Mouse (Mus musculus) cerebellum, adult 2 months (tissue): ENCODE measurements at regions not wholly inside any gene's neighbourhood (a gene's known extent, or its start where the extent isn't known, plus 50 kb on each side); places are given as distances from the start of the nearest gene placed in this dataset.

Experiments used
- DNase-seq, 2 experiments: peaks; one replicate each; pipeline ENCODE4 v3.0.0; 2021
- H3K27ac ChIP-seq: fragments of 200-500 bp; 2 replicates; pipeline ENCODE4 v1.5.1; 2012; ENCODE audit warnings: low read length, control low read depth, inconsistent platforms; ENCODE audit not compliant: insufficient read depth
- H3K27me3 ChIP-seq: fragments of 200-500 bp; 2 replicates; pipeline ENCODE4 v1.6.1; 2012; ENCODE audit warnings: inconsistent platforms, mild to moderate bottlenecking, low read length, moderate library complexity; ENCODE audit not compliant: control insufficient read depth, insufficient read depth
- H3K4me1 ChIP-seq: fragments of 200-500 bp; 2 replicates; pipeline ENCODE4 v1.6.1; 2011; ENCODE audit warnings: low read length; ENCODE audit not compliant: control insufficient read depth, insufficient read depth
- H3K4me3 ChIP-seq: fragments of 200-500 bp; replicated peaks from 2 replicates; pipeline ENCODE3; 2011; ENCODE audit warnings: mild to moderate bottlenecking, low read depth, low read length, control low read depth; ENCODE audit not compliant: insufficient read depth
- CTCF ChIP-seq: fragments of 200-500 bp; IDR thresholded peaks from 2 replicates; pipeline ENCODE4 v1.5.1; 2011; ENCODE audit warnings: low read depth, mild to moderate bottlenecking, control low read depth, low read length, moderate library complexity, borderline replicate concordance; ENCODE audit not compliant: insufficient read depth
- POLR2A ChIP-seq: fragments of 200-500 bp; IDR thresholded peaks from 2 replicates; pipeline ENCODE4 v1.6.1; 2011; ENCODE audit warnings: low read length, control low read depth, borderline replicate concordance; ENCODE audit not compliant: insufficient read depth
- WGBS: fragments of 180-500 bp; shearing (Covaris S2); methylation state at CpG from one replicate; pipeline ENCODE4 v1.1.7; 2018; 5-methylcytosine and 5-hydroxymethylcytosine counted together

- Histone ChIP-seq H3K4me1 (no peaks in the 10 kb centered on the region), H3K4me3 (no peak overlapping the region), H3K27me3 (no peaks in the 10 kb centered on the region), H3K27ac (no peak overlapping the region)
- DNase-seq, result no peak
- TF ChIP-seq POLR2A, result no peak
- no peak for TF ChIP-seq CTCF
- 84% methylated on average over 1 of the region's 1 CpGs for WGBS
These were observed 164.3 kb upstream of the Ednrb start for GRCm38 (mm10) chr14:104008538-104008937.

- Histone ChIP-seq H3K27me3 (no peaks in the 10 kb centered on the region), H3K4me1 (no peaks in the 10 kb centered on the region), H3K4me3 (no peak overlapping the region), H3K27ac (no peak overlapping the region)
- 19% methylated on average over 4 of the region's 4 CpGs for WGBS
- no peak for DNase-seq
- no peak for TF ChIP-seq POLR2A
- TF ChIP-seq CTCF, result no peak
These were observed 162.2 kb upstream of the Ednrb start for GRCm38 (mm10) chr14:104006426-104006825.

GRCm38 (mm10) chr14:104005132-104005531, 160.9 kb upstream of the Ednrb start:
- no peak for TF ChIP-seq CTCF
- TF ChIP-seq POLR2A, result no peak
- H3K27ac ChIP-seq, result no peak overlapping the region
- H3K27me3 ChIP-seq, result no peaks in the 10 kb centered on the region
- DNase-seq, result no peak
- WGBS, result 75% methylated on average over 2 of the region's 2 CpGs
- no peak overlapping the region for H3K4me3 ChIP-seq
- no peaks in the 10 kb centered on the region for H3K4me1 ChIP-seq

- Histone ChIP-seq H3K27me3 (no peaks in the 10 kb centered on the region), H3K4me3 (no peak overlapping the region), H3K4me1 (no peaks in the 10 kb centered on the region), H3K27ac (no peak overlapping the region)
- DNase-seq, result no peak
- WGBS, result 21% methylated on average over 1 of the region's 1 CpGs
- no peak for TF ChIP-seq POLR2A
- TF ChIP-seq CTCF, result no peak
These were observed 158.2 kb upstream of the Ednrb start for GRCm38 (mm10) chr14:104002421-104002820.

- H3K27ac ChIP-seq, result no peak overlapping the region
- no peaks in the 10 kb centered on the region for H3K4me1 ChIP-seq
- TF ChIP-seq CTCF (no peak), POLR2A (no peak)
- no peak overlapping the region for H3K4me3 ChIP-seq
- WGBS, result 81% methylated on average over 3 of the region's 3 CpGs
- no peaks in the 10 kb centered on the region for H3K27me3 ChIP-seq
- no peak for DNase-seq
These were observed 146.2 kb upstream of the Ednrb start for GRCm38 (mm10) chr14:103990418-103990817.

- TF ChIP-seq POLR2A (no peak), CTCF (no peak)
- H3K27ac ChIP-seq, result no peak overlapping the region
- WGBS, result 98% methylated on average over 1 of the region's 1 CpGs
- H3K27me3 ChIP-seq, result no peaks in the 10 kb centered on the region
- H3K4me1 ChIP-seq, result no peaks in the 10 kb centered on the region
- no peak overlapping the region for H3K4me3 ChIP-seq
- DNase-seq, result no peak
These were observed 145.7 kb upstream of the Ednrb start for GRCm38 (mm10) chr14:103989949-103990348.

- no peaks in the 10 kb centered on the region for H3K4me1 ChIP-seq
- TF ChIP-seq CTCF, result no peak
- no peak for TF ChIP-seq POLR2A
- no peak overlapping the region for H3K4me3 ChIP-seq
- no peak overlapping the region for H3K27ac ChIP-seq
- DNase-seq, result no peak
- H3K27me3 ChIP-seq, result no peaks in the 10 kb centered on the region
- WGBS, result 73% methylated on average over 3 of the region's 3 CpGs
These were observed 143.1 kb upstream of the Ednrb start for GRCm38 (mm10) chr14:103987266-103987665.

- Histone ChIP-seq H3K27me3 (no peaks in the 10 kb centered on the region), H3K27ac (no peak overlapping the region), H3K4me3 (no peak overlapping the region), H3K4me1 (no peaks in the 10 kb centered on the region)
- DNase-seq, result no peak
- TF ChIP-seq CTCF, result no peak
- TF ChIP-seq POLR2A, result no peak
- WGBS, result 92% methylated on average over 5 of the region's 5 CpGs
These were observed 140.1 kb upstream of the Ednrb start for GRCm38 (mm10) chr14:103984349-103984748.
